Mouse (Mus musculus): ENCODE measurements around the gene Acin1. TPM values are rescaled to one million over a fixed set of nuclear protein-coding genes. Genes with fewer than 3 reads are reported as not detected.

Gene Acin1
- polyA plus RNA-seq, 1 experiment from 2014 or later: 101 TPM

DNA sequence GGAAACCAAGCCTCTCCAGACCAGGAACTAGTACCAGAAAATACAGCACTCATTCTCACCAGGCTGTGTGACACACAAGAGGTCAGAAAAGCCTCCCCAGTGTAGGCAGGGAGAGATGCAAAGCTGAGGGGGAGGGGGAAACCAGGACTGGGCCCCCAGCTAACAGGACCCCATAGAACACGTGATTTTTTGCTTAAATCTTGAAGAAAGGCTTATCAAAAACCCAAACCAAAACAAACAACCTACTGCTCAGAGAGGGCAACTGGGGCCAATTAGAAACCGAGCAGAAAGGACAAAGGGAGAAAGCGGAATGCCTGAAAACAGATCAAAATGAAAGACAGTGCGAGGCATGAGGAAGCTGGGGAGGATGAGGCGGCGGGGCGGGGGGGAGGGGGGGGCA is 33.9 kb downstream of the Acin1 start:
- Histone ChIP-seq H3K9ac (ENCODE audit: low read length) (peak overlapping the region; percentile 80), H3K27ac (ENCODE audit: low read length) (peak overlapping the region; percentile 68), H3K36me3 (ENCODE audit: control insufficient read depth, insufficient read depth, low read length) (peaks cover 33% of the 10 kb centered on the region), H3K4me2 (ENCODE audit: low read depth, low read length) (peak overlapping the region; percentile 75), H3K9me3 (replicated peaks; ENCODE audit: control insufficient read depth, low read length) (no peaks in the 10 kb centered on the region), H3K4me1 (ENCODE audit: control insufficient read depth, insufficient read depth, low read length) (peaks cover 6% of the 10 kb centered on the region; the same call in 1 of the 2 replicates), H3K27me3 (ENCODE audit: control insufficient read depth, insufficient read depth, low read length) (no peaks in the 10 kb centered on the region), H3K4me3 (replicated peaks; ENCODE audit: low read length) (peak overlapping the region; percentile 64)
- under 1% methylated on average over 7 of the region's 7 CpGs for WGBS
- no peak for ATAC-seq (ENCODE audit: insufficient read depth, low FRiP score)

- peaks cover 6% of the 10 kb centered on the region; the same call in 1 of the 2 replicates for H3K4me1 ChIP-seq (ENCODE audit: control insufficient read depth, insufficient read depth, low read length)
- 77% methylated on average over 4 of the region's 4 CpGs for WGBS
- no peak overlapping the region for H3K4me2 ChIP-seq (ENCODE audit: low read depth, low read length)
- no peak overlapping the region for H3K9ac ChIP-seq (ENCODE audit: low read length)
- no peak overlapping the region for H3K4me3 ChIP-seq (replicated peaks; ENCODE audit: low read length)
- H3K36me3 ChIP-seq (ENCODE audit: control insufficient read depth, insufficient read depth, low read length): peaks cover 30% of the 10 kb centered on the region
- H3K27ac ChIP-seq (ENCODE audit: low read length): 0 out of 2 replicates have a peak overlapping the region, but pooled peaks have one; percentile 7
- ATAC-seq (ENCODE audit: insufficient read depth, low FRiP score): no peak
- H3K9me3 ChIP-seq (replicated peaks; ENCODE audit: control insufficient read depth, low read length): no peaks in the 10 kb centered on the region
- no peaks in the 10 kb centered on the region for H3K27me3 ChIP-seq (ENCODE audit: control insufficient read depth, insufficient read depth, low read length)
These were observed 35.2 kb downstream of the Acin1 start for GRCm38 (mm10) chr14:54651556-54651955.

DNA sequence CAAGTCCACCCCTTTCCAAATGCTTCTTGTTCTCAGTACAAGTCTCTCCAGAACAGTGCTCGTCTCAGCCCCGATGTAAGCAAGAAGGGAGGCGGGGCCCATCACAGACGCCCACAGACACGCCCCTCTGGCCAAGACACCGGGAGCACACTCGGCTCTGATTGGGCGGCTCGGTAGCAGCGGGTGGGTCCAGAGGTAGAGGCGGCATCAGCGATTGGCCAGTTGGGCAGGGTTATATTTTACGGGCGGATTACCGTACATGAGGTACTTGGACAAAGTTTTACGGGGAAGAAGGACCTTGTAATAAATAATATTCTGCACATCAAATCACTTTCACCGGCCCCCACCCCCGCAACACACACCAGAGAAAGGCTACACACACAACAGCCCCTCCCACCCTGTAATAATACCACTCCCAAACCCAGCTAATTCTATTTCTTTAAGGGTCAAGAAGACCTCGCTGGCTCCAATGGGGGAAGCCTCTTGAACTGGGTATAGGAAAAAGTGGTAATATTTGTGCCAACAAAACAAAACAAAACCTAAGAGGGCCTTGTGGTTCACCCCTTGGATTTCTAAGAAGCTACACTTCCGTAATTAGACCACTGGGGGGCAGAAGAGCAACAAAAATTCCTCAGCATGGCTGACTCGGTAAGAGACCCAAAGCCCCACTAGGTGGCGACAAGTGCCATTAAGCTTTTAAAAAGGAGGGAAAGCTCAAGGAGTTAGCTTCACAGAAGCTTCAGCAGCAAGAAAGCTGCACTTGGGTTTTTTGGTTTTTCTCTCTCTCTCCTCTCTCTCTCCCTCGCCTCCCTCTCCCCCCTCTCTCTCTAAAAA is 35.9 kb downstream of the Acin1 start:
- Histone ChIP-seq H3K27ac (ENCODE audit: low read length) (no peak overlapping the region), H3K9me3 (replicated peaks; ENCODE audit: control insufficient read depth, low read length) (no peaks in the 10 kb centered on the region), H3K4me3 (replicated peaks; ENCODE audit: low read length) (no peak overlapping the region), H3K36me3 (ENCODE audit: control insufficient read depth, insufficient read depth, low read length) (peaks cover 32% of the 10 kb centered on the region), H3K4me1 (ENCODE audit: control insufficient read depth, insufficient read depth, low read length) (peaks cover 6% of the 10 kb centered on the region; the same call in 1 of the 2 replicates), H3K27me3 (ENCODE audit: control insufficient read depth, insufficient read depth, low read length) (no peaks in the 10 kb centered on the region), H3K9ac (ENCODE audit: low read length) (no peak overlapping the region), H3K4me2 (ENCODE audit: low read depth, low read length) (no peak overlapping the region)
- ATAC-seq (ENCODE audit: insufficient read depth, low FRiP score): peak; percentile 54; the same call in 1 of the 2 replicates
- WGBS: 59% methylated on average over 23 of the region's 23 CpGs

DNA sequence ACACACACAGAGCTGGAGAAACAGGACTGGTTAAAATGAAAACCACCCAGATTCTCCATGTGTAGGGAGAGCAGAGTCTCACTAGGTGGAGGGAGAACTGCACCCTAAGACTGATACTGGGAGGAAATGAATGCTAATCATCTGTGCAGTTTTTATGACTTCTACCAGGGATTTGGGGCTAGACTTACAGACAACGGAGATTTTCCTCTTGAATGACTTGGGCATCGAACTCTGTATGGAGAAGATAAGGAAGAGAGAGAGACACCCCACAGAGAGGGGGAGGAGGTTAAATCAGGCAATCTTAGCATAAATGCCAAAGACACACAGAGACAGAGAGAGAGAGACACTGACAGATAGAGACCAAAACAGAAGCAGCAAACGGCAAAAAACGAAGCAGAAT is 38.8 kb downstream of the Acin1 start:
- H3K4me3 ChIP-seq (replicated peaks; ENCODE audit: low read length): no peak overlapping the region
- peaks cover 48% of the 10 kb centered on the region for H3K36me3 ChIP-seq (ENCODE audit: control insufficient read depth, insufficient read depth, low read length)
- 84% methylated on average over 4 of the region's 4 CpGs for WGBS
- no peaks in the 10 kb centered on the region for H3K27me3 ChIP-seq (ENCODE audit: control insufficient read depth, insufficient read depth, low read length)
- no peak overlapping the region for H3K27ac ChIP-seq (ENCODE audit: low read length)
- no peak overlapping the region for H3K4me2 ChIP-seq (ENCODE audit: low read depth, low read length)
- ATAC-seq (ENCODE audit: insufficient read depth, low FRiP score): no peak
- peaks cover 6% of the 10 kb centered on the region; the same call in 1 of the 2 replicates for H3K4me1 ChIP-seq (ENCODE audit: control insufficient read depth, insufficient read depth, low read length)
- no peaks in the 10 kb centered on the region for H3K9me3 ChIP-seq (replicated peaks; ENCODE audit: control insufficient read depth, low read length)
- H3K9ac ChIP-seq (ENCODE audit: low read length): no peak overlapping the region

GRCm38 (mm10) chr14:54646898-54647636 is 39.7 kb downstream of the Acin1 start:
- no peaks in the 10 kb centered on the region for H3K4me1 ChIP-seq (ENCODE audit: control insufficient read depth, insufficient read depth, low read length)
- H3K36me3 ChIP-seq (ENCODE audit: control insufficient read depth, insufficient read depth, low read length): peaks cover 48% of the 10 kb centered on the region
- H3K27ac ChIP-seq (ENCODE audit: low read length): no peak overlapping the region
- no peak for ATAC-seq (ENCODE audit: insufficient read depth, low FRiP score)
- no peak overlapping the region for H3K4me2 ChIP-seq (ENCODE audit: low read depth, low read length)
- no peak overlapping the region for H3K4me3 ChIP-seq (replicated peaks; ENCODE audit: low read length)
- 92% methylated on average over 8 of the region's 8 CpGs for WGBS
- H3K9me3 ChIP-seq (replicated peaks; ENCODE audit: control insufficient read depth, low read length): no peaks in the 10 kb centered on the region
- no peak overlapping the region for H3K9ac ChIP-seq (ENCODE audit: low read length)
- no peaks in the 10 kb centered on the region for H3K27me3 ChIP-seq (ENCODE audit: control insufficient read depth, insufficient read depth, low read length)

GRCm38 (mm10) chr14:54646455-54646854 is 40.3 kb downstream of the Acin1 start:
- ATAC-seq (ENCODE audit: insufficient read depth, low FRiP score): no peak
- WGBS: 93% methylated on average over 17 of the region's 17 CpGs
- H3K4me2 ChIP-seq (ENCODE audit: low read depth, low read length): no peak overlapping the region
- H3K4me3 ChIP-seq (replicated peaks; ENCODE audit: low read length): no peak overlapping the region
- no peak overlapping the region for H3K27ac ChIP-seq (ENCODE audit: low read length)
- no peak overlapping the region for H3K9ac ChIP-seq (ENCODE audit: low read length)
- no peaks in the 10 kb centered on the region for H3K4me1 ChIP-seq (ENCODE audit: control insufficient read depth, insufficient read depth, low read length)
- no peaks in the 10 kb centered on the region for H3K27me3 ChIP-seq (ENCODE audit: control insufficient read depth, insufficient read depth, low read length)
- no peaks in the 10 kb centered on the region for H3K9me3 ChIP-seq (replicated peaks; ENCODE audit: control insufficient read depth, low read length)
- H3K36me3 ChIP-seq (ENCODE audit: control insufficient read depth, insufficient read depth, low read length): peaks cover 48% of the 10 kb centered on the region

DNA sequence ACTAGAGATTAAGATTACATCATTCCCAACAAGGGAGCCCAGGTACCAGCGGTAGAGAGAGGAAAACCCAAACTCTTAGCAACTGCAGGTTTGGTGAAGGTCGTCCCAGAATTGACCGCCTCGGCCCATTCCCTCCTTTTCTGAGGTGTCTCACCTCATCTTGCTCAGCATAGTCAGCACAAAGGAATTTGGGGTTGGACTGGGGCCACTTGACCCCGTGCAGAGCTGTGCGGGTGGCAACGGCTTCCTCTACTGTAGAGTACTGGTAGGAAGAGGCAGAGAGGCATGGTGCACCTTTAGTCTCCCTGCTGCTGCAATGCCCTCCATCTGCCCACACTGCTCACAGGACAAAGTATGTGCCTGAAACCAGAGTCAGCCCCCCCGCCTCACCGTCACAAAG is 42.4 kb downstream of the Acin1 start:
- peaks cover 38% of the 10 kb centered on the region for H3K36me3 ChIP-seq (ENCODE audit: control insufficient read depth, insufficient read depth, low read length)
- H3K9me3 ChIP-seq (replicated peaks; ENCODE audit: control insufficient read depth, low read length): no peaks in the 10 kb centered on the region
- H3K4me1 ChIP-seq (ENCODE audit: control insufficient read depth, insufficient read depth, low read length): peaks cover 3% of the 10 kb centered on the region; the same call in 1 of the 2 replicates
- H3K27ac ChIP-seq (ENCODE audit: low read length): no peak overlapping the region
- no peak for ATAC-seq (ENCODE audit: insufficient read depth, low FRiP score)
- WGBS: 85% methylated on average over 9 of the region's 9 CpGs
- H3K27me3 ChIP-seq (ENCODE audit: control insufficient read depth, insufficient read depth, low read length): no peaks in the 10 kb centered on the region
- no peak overlapping the region for H3K9ac ChIP-seq (ENCODE audit: low read length)
- no peak overlapping the region for H3K4me2 ChIP-seq (ENCODE audit: low read depth, low read length)
- H3K4me3 ChIP-seq (replicated peaks; ENCODE audit: low read length): no peak overlapping the region

DNA sequence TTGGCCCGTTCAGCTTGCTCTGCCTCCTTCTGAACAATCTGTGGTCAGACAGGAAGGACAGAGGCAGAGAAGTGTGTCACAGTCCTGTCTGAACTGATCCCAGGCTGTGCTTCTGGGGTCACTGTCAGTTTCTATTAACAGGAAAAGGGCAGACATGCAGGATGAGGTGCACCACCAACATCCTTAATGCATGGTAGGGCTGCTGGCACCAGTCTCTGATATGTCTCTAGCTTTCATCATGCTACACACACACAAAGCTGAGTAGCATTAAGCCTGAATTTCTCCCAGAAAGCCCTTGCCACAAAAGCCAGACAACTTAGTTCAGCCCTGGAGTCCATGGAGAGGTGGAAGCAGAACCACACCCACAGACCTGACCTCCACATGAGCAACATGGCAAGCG is 43.7 kb downstream of the Acin1 start:
- no peaks in the 10 kb centered on the region for H3K27me3 ChIP-seq (ENCODE audit: control insufficient read depth, insufficient read depth, low read length)
- 84% methylated on average over 2 of the region's 2 CpGs for WGBS
- no peak overlapping the region for H3K4me3 ChIP-seq (replicated peaks; ENCODE audit: low read length)
- ATAC-seq (ENCODE audit: insufficient read depth, low FRiP score): no peak
- no peak overlapping the region for H3K9ac ChIP-seq (ENCODE audit: low read length)
- H3K36me3 ChIP-seq (ENCODE audit: control insufficient read depth, insufficient read depth, low read length): peaks cover 31% of the 10 kb centered on the region
- H3K4me1 ChIP-seq (ENCODE audit: control insufficient read depth, insufficient read depth, low read length): peaks cover 3% of the 10 kb centered on the region; the same call in 1 of the 2 replicates
- no peaks in the 10 kb centered on the region for H3K9me3 ChIP-seq (replicated peaks; ENCODE audit: control insufficient read depth, low read length)
- H3K27ac ChIP-seq (ENCODE audit: low read length): no peak overlapping the region
- no peak overlapping the region for H3K4me2 ChIP-seq (ENCODE audit: low read depth, low read length)

Measured in stomach, embryonic 16.5 days (tissue).